ENCODE assay signal across 16 mouse cellular contexts in the genomic region with DNA sequence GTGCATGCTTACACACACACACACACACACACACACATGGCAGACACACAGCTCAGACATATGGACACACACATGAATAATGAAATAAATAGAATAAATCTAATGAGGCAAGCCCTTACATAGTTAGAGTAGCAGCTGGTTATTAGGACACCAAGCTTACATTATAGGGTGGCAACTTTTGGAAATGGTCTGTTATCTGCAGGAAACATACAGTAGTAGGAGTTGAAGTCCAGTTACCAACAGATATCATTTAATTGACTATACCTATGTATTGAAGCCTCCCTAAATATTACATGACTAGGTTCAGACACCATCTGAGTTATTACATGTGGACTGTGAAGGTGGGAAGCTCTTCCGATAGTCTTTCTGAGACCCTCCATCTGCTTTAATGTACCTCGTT.
"Had no signal": no experiment of that assay in that cellular context is flagged by ENCODE, and none has a peak within 500 bp of the region (broad histone marks: within the 10 kb centered on the region; RNA-seq: fewer than 3 reads in every experiment).

No protein-coding gene starts in this region.

- H3K9ac ChIP-seq: liver, embryonic 15.5 days; midbrain, embryonic 13.5 days; stomach, embryonic 15.5 days had no signal

- ATAC-seq: midbrain, embryonic 13.5 days had no signal

- H3K4me1 ChIP-seq: liver, embryonic 15.5 days; midbrain, embryonic 10.5 days; midbrain, embryonic 13.5 days; stomach, embryonic 15.5 days had no signal

- H3K27ac ChIP-seq: kidney, postnatal 0 days; left cerebral cortex, adult 2 months; liver, embryonic 15.5 days; midbrain, embryonic 10.5 days; midbrain, embryonic 13.5 days; stomach, embryonic 15.5 days had no signal

- H3K4me3 ChIP-seq: left cerebral cortex, adult 2 months; liver, embryonic 15.5 days; midbrain, embryonic 10.5 days; midbrain, embryonic 13.5 days; stomach, embryonic 15.5 days had no signal

- DNase-seq: kidney, adult 11 months; kidney, adult 8-10 months; kidney, postnatal 36 days; layer of hippocampus, postnatal 36 days; lung, adult 2 months; lung, postnatal 14 days; lung, postnatal 4 days; right cerebral cortex, postnatal 14 days; right cerebral cortex, postnatal 4 days; thymus, postnatal 25 days had no signal

- H3K4me2 ChIP-seq: liver, embryonic 15.5 days; midbrain, embryonic 13.5 days; stomach, embryonic 15.5 days had no signal

- H3K27me3 ChIP-seq: liver, embryonic 15.5 days; midbrain, embryonic 13.5 days; stomach, embryonic 15.5 days had no signal

- H3K9me3 ChIP-seq: liver, embryonic 15.5 days; midbrain, embryonic 10.5 days; midbrain, embryonic 13.5 days; stomach, embryonic 15.5 days had no signal

- H3K36me3 ChIP-seq: liver, embryonic 15.5 days; midbrain, embryonic 13.5 days; stomach, embryonic 15.5 days had no signal
